Mouse (Mus musculus): Measurements from ENCODE around the gene Siglec1. TPM values are rescaled to one million over a fixed set of nuclear protein-coding genes. Genes with fewer than 3 reads are reported as not detected.

Gene Siglec1
- polyA plus RNA-seq, 1 experiment from 2014 or later, result 1.8 TPM

GRCm38 (mm10) chr2:131052043-131052442, 34.5 kb downstream of the Siglec1 start:
- Histone ChIP-seq H3K27me3 (ENCODE audit: control insufficient read depth, insufficient read depth, low read depth, low read length) (peaks cover 50% of the 10 kb centered on the region), H3K9ac (ENCODE audit: low read depth, low read length) (no peak overlapping the region), H3K27ac (ENCODE audit: low read length) (no peak overlapping the region), H3K4me1 (ENCODE audit: control insufficient read depth, low read depth, low read length) (peaks cover 9% of the 10 kb centered on the region), H3K9me3 (replicated peaks; ENCODE audit: control insufficient read depth, low read length) (no peaks in the 10 kb centered on the region), H3K4me2 (ENCODE audit: low read depth, low read length) (no peak overlapping the region), H3K4me3 (ENCODE audit: low read depth, low read length) (no peak overlapping the region), H3K36me3 (ENCODE audit: control insufficient read depth, insufficient read depth) (no peaks in the 10 kb centered on the region)
- WGBS (ENCODE audit: insufficient replicate concordance), result 43% methylated on average over 5 of the region's 5 CpGs
- peak; percentile 65 for ATAC-seq (ENCODE audit: low read depth)

- peaks cover 24% of the 10 kb centered on the region for H3K27me3 ChIP-seq (ENCODE audit: control insufficient read depth, insufficient read depth, low read depth, low read length)
These were observed 40.5 kb downstream of the Siglec1 start for GRCm38 (mm10) chr2:131046025-131046424.

GRCm38 (mm10) chr2:131044989-131045720, 41.4 kb downstream of the Siglec1 start:
- no peak overlapping the region for H3K4me2 ChIP-seq (ENCODE audit: low read depth, low read length)

More at GRCm38 (mm10) chr2:131046025-131046424, 40.5 kb downstream of the Siglec1 start:
- no peaks in the 10 kb centered on the region for H3K9me3 ChIP-seq (replicated peaks; ENCODE audit: control insufficient read depth, low read length)
- H3K9ac ChIP-seq (ENCODE audit: low read depth, low read length), result no peak overlapping the region
- H3K4me1 ChIP-seq (ENCODE audit: control insufficient read depth, low read depth, low read length), result no peaks in the 10 kb centered on the region; the same call in 1 of the 2 replicates
- no peak overlapping the region for H3K27ac ChIP-seq (ENCODE audit: low read length)
- H3K36me3 ChIP-seq (ENCODE audit: control insufficient read depth, insufficient read depth), result no peaks in the 10 kb centered on the region
- no peak overlapping the region for H3K4me2 ChIP-seq (ENCODE audit: low read depth, low read length)
- 45% methylated on average over 2 of the region's 2 CpGs for WGBS (ENCODE audit: insufficient replicate concordance)
- H3K4me3 ChIP-seq (ENCODE audit: low read depth, low read length), result no peak overlapping the region
- no peak for ATAC-seq (ENCODE audit: low read depth)

GRCm38 (mm10) chr2:131044354-131044852, 42.2 kb downstream of the Siglec1 start:
- no peak overlapping the region for H3K4me2 ChIP-seq (ENCODE audit: low read depth, low read length)
- peaks cover 40% of the 10 kb centered on the region for H3K27me3 ChIP-seq (ENCODE audit: control insufficient read depth, insufficient read depth, low read depth, low read length)
- no peak overlapping the region for H3K27ac ChIP-seq (ENCODE audit: low read length)
- no peaks in the 10 kb centered on the region; the same call in 1 of the 2 replicates for H3K4me1 ChIP-seq (ENCODE audit: control insufficient read depth, low read depth, low read length)
- no peaks in the 10 kb centered on the region for H3K36me3 ChIP-seq (ENCODE audit: control insufficient read depth, insufficient read depth)
- no peaks in the 10 kb centered on the region for H3K9me3 ChIP-seq (replicated peaks; ENCODE audit: control insufficient read depth, low read length)
- ATAC-seq (ENCODE audit: low read depth), result no peak
- H3K4me3 ChIP-seq (ENCODE audit: low read depth, low read length), result no peak overlapping the region
- 17% methylated on average over 7 of the region's 7 CpGs for WGBS (ENCODE audit: insufficient replicate concordance)
- no peak overlapping the region for H3K9ac ChIP-seq (ENCODE audit: low read depth, low read length)

More at GRCm38 (mm10) chr2:131044989-131045720, 41.4 kb downstream of the Siglec1 start:
- H3K9me3 ChIP-seq (replicated peaks; ENCODE audit: control insufficient read depth, low read length), result no peaks in the 10 kb centered on the region
- H3K27me3 ChIP-seq (ENCODE audit: control insufficient read depth, insufficient read depth, low read depth, low read length), result peaks cover 32% of the 10 kb centered on the region
- no peaks in the 10 kb centered on the region for H3K36me3 ChIP-seq (ENCODE audit: control insufficient read depth, insufficient read depth)
- no peak overlapping the region for H3K27ac ChIP-seq (ENCODE audit: low read length)
- no peaks in the 10 kb centered on the region; the same call in 1 of the 2 replicates for H3K4me1 ChIP-seq (ENCODE audit: control insufficient read depth, low read depth, low read length)
- WGBS (ENCODE audit: insufficient replicate concordance), result 67% methylated on average over 9 of the region's 9 CpGs
- no peak for ATAC-seq (ENCODE audit: low read depth)
- no peak overlapping the region for H3K4me3 ChIP-seq (ENCODE audit: low read depth, low read length)
- no peak overlapping the region for H3K9ac ChIP-seq (ENCODE audit: low read depth, low read length)

GRCm38 (mm10) chr2:131042988-131043387, 43.6 kb downstream of the Siglec1 start, which contains the start of gene Gfra4:
Gfra4 (minus strand) TSS chr2:131043088.
- no peak within 1 kb of the TSS for H3K27ac ChIP-seq (ENCODE audit: low read length)
- no peaks in the 10 kb centered on the region; the same call in 1 of the 2 replicates for H3K4me1 ChIP-seq (ENCODE audit: control insufficient read depth, low read depth, low read length)
- H3K9ac ChIP-seq (ENCODE audit: low read depth, low read length), result no peak within 1 kb of the TSS
- no peaks in the 10 kb centered on the region for H3K9me3 ChIP-seq (replicated peaks; ENCODE audit: control insufficient read depth, low read length)
- no peak within 1 kb of the TSS for H3K4me3 ChIP-seq (ENCODE audit: low read depth, low read length)
- H3K4me2 ChIP-seq (ENCODE audit: low read depth, low read length), result no peak within 1 kb of the TSS
- H3K36me3 ChIP-seq (ENCODE audit: control insufficient read depth, insufficient read depth), result no peaks in the 10 kb centered on the region
- ATAC-seq (ENCODE audit: low read depth), result no peak
- peaks cover 49% of the 10 kb centered on the region for H3K27me3 ChIP-seq (ENCODE audit: control insufficient read depth, insufficient read depth, low read depth, low read length)
- WGBS (ENCODE audit: insufficient replicate concordance), result 49% methylated on average over 2 of the region's 2 CpGs

GRCm38 (mm10) chr2:131040854-131041825, 45.4 kb downstream of the Siglec1 start:
- Histone ChIP-seq H3K36me3 (ENCODE audit: control insufficient read depth, insufficient read depth) (no peaks in the 10 kb centered on the region), H3K27ac (ENCODE audit: low read length) (no peak overlapping the region), H3K4me3 (ENCODE audit: low read depth, low read length) (peak overlapping the region; percentile 34), H3K9me3 (replicated peaks; ENCODE audit: control insufficient read depth, low read length) (no peaks in the 10 kb centered on the region), H3K4me1 (ENCODE audit: control insufficient read depth, low read depth, low read length) (no peaks in the 10 kb centered on the region; the same call in none of the 2 replicates), H3K27me3 (ENCODE audit: control insufficient read depth, insufficient read depth, low read depth, low read length) (peaks cover 59% of the 10 kb centered on the region), H3K9ac (ENCODE audit: low read depth, low read length) (no peak overlapping the region), H3K4me2 (ENCODE audit: low read depth, low read length) (peak overlapping the region; percentile 52)
- no peak for ATAC-seq (ENCODE audit: low read depth)
- WGBS (ENCODE audit: insufficient replicate concordance), result 4% methylated on average over 103 of the region's 115 CpGs

GRCm38 (mm10) chr2:131038675-131039074, 47.9 kb downstream of the Siglec1 start:
- no peaks in the 10 kb centered on the region for H3K36me3 ChIP-seq (ENCODE audit: control insufficient read depth, insufficient read depth)
- no peak overlapping the region for H3K4me2 ChIP-seq (ENCODE audit: low read depth, low read length)
- WGBS (ENCODE audit: insufficient replicate concordance), result 68% methylated on average over 5 of the region's 5 CpGs
- H3K27ac ChIP-seq (ENCODE audit: low read length), result no peak overlapping the region
- no peaks in the 10 kb centered on the region for H3K9me3 ChIP-seq (replicated peaks; ENCODE audit: control insufficient read depth, low read length)
- peaks cover 64% of the 10 kb centered on the region for H3K27me3 ChIP-seq (ENCODE audit: control insufficient read depth, insufficient read depth, low read depth, low read length)
- H3K4me3 ChIP-seq (ENCODE audit: low read depth, low read length), result no peak overlapping the region
- no peaks in the 10 kb centered on the region; the same call in none of the 2 replicates for H3K4me1 ChIP-seq (ENCODE audit: control insufficient read depth, low read depth, low read length)
- no peak overlapping the region for H3K9ac ChIP-seq (ENCODE audit: low read depth, low read length)
- no peak for ATAC-seq (ENCODE audit: low read depth)

- Histone ChIP-seq H3K4me2 (ENCODE audit: low read depth, low read length) (no peak overlapping the region), H3K4me3 (ENCODE audit: low read depth, low read length) (no peak overlapping the region), H3K9ac (ENCODE audit: low read depth, low read length) (no peak overlapping the region), H3K4me1 (ENCODE audit: control insufficient read depth, low read depth, low read length) (no peaks in the 10 kb centered on the region; the same call in none of the 2 replicates), H3K27ac (ENCODE audit: low read length) (no peak overlapping the region), H3K9me3 (replicated peaks; ENCODE audit: control insufficient read depth, low read length) (no peaks in the 10 kb centered on the region), H3K27me3 (ENCODE audit: control insufficient read depth, insufficient read depth, low read depth, low read length) (peaks cover 62% of the 10 kb centered on the region), H3K36me3 (ENCODE audit: control insufficient read depth, insufficient read depth) (no peaks in the 10 kb centered on the region)
- 82% methylated on average over 6 of the region's 6 CpGs for WGBS (ENCODE audit: insufficient replicate concordance)
- ATAC-seq (ENCODE audit: low read depth), result no peak
These were observed 48.4 kb downstream of the Siglec1 start for GRCm38 (mm10) chr2:131038197-131038596.
